Mouse (Mus musculus) gastrocnemius, postnatal 25 days (tissue): ENCODE measurements around the gene Gjc1. TPM values are rescaled to one million over a fixed set of nuclear protein-coding genes. Genes with fewer than 3 reads are reported as not detected.

Source experiments
- DNase-seq: peaks from one replicate; pipeline ENCODE4 v3.0.0; 2022
- total RNA-seq, 2 experiments: library from RNA; stranded (reverse); gene quantifications; 1 replicate in 1 of 2; 2 replicates in 1 of 2; pipeline ENCODE4 v1.2.3; 2021

Gene Gjc1
- total RNA-seq, 2 experiments from 2014 or later: 5.2 to 7.3 TPM

DNA sequence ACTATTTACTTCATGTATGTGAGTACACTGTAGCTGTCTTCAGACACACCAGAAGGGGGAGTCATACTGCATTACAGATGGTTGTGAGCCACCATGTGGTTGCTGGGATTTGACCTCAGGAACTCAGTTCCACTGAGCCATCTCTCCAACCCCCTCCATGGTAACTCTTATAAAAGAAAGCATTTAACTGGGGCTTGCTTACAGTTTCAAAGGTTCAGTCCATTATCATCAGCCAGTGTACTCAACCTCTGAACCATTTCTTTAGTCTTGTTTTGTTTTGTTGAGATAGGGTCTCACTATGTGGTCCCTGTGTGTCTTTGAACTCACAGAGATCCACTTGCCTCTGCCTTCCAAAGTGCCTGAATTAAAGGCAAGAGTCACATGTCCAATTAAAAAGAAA is 4.6 kb downstream of the Gjc1 start:
- no peak for DNase-seq

DNA sequence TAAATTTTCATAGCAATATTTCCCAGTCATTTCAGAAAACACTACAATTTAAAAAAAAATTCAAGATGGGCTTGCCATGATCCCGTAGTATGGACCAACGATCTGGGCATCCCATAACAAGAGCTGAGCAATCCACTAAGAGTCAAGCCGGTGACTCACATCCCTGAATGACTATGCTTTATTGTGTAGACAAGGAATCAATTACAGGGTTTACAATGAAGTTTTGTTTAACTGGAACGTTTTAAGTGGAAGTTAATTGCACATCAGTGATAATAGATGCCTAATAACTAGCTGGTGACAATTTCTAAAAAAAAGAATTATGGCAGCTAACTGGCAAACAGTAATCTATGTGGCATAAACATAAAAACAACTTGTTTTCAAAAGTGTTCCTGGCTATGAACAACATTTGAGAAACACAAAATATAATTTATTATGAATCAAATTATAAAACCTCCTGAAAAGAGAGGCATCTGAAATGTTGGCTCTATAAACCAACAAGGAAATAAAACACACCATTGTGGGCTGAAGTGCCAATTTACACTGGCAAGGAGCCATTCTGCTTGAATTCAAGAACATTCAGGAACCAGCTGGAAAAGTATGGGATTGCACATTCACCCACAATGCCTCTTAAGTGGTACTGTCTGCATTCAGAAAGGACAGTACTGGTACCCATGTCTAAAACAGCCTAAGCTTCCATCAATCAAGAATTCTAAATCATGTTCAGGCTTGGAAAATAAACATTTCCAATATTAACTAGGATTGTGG is 8.6 kb downstream of the Gjc1 start:
- no peak for DNase-seq

DNA sequence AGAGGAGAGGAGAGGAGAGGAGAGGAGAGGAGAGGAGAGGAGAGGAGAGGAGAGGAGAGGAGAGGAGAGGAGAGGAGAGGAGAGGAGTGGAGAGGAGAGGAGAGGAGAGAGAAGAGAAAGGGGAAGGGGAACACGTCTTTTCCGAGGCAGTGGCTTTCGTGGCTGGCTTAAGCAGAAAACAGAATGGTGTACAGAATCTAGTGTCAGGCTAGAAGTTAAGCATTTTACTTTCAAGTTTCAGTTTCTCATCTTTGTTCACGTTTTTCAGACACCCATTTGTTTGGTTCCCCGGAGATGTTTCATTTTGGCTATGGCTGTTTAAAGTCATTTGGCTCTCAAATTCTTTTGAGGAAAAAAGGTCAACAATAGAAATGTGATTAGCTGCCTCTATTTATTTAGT is 11.3 kb downstream of the Gjc1 start:
- DNase-seq: no peak

DNA sequence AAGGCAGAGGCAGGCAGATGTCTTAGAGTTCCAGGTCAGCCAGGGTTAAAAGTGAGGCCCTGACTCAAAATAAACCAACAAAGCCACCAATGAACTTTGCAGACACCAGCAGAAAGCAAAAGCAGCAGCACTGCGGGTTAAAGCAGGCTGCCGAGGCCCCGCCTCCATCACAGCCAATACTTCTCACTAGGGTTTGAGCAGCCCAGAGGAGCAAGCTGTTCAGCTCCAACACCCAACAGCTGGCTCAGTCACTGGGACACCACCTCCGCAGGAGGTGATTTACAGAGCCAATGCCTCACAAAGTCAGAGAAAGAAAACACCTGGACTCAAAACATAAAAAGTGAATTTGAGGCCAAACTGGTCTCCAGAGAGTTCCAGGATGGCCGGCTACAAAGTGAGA is 16.0 kb downstream of the Gjc1 start:
- no peak for DNase-seq

DNA sequence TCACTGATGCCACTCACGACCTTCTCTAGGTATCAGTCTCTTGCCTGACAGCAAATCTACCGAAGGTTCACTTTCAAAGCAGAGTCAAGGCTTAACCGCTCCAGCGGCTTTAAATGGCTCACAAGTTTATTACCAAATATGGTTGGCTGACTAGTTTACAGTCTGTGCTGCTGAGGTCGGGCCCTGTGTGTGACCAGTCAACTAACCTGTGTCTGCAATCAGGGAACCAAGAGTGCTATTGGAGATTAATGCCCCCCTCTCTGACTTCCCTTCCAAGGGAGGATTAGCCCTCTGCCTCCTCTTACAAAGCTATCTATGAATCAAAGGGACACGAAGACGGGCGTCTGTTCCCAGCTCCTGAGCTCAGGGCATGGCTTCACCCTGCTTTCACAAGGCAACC is 25.3 kb downstream of the Gjc1 start:
- DNase-seq: no peak

DNA sequence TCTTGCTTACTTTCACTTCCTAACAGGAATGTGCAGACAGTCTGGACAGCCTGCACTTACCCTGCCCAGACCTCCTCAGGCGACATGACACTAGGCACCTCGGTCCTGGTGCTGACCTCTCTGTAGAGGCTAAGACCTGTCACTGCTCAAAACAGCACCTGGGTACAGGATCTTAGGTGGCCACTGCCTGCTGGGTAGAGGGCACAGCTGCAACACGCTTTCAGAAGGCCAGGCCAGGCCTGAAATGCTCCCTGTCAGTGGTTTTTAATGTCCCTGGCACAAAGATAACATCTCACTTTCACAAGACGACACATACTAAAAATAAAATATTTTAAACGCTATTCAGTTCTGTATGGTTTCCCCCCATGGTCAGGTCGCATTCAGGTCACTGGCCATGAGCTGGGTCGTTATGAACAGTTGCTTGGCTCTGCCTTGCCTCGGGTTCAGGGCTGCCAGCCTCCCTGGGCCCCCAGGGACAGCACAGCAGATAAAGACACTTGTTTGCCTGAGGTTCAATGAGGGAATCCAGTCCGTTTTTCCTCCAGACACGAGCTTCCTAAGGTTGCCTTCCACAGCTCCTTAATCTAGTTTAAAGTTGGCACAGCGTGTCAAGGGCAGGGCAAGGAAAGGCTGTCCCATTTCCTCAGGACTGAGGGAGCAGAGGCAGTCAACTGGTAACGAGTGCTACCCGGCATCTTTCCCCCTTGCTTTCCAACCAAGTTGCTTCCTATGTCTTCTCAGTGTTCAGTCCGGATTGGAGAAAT is 27.6 kb downstream of the Gjc1 start:
- peak; percentile 63 for DNase-seq

DNA sequence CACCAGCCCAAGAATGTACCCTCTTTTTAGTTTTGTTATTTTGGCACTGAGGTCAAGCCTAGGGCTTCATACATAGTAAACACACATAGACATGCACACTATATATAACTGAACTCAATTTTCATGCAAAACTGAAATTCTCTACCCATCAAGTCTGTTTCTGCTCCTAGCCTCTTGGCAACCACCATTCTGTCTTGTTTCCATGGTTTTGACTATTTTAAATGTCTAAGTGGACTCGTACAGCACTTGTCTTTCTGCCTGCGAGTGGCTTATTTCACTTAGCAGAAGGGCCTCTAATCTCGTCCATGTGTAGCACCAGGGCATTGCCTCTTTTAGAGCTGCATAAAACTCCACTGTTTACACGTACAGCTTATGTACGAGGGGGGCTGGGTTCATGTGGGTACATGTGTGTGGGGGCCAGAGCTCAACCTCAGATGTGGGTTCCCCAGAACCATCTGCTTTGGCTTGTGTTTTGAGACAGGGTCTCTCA is 31.8 kb downstream of the Gjc1 start:
- DNase-seq: no peak

DNA sequence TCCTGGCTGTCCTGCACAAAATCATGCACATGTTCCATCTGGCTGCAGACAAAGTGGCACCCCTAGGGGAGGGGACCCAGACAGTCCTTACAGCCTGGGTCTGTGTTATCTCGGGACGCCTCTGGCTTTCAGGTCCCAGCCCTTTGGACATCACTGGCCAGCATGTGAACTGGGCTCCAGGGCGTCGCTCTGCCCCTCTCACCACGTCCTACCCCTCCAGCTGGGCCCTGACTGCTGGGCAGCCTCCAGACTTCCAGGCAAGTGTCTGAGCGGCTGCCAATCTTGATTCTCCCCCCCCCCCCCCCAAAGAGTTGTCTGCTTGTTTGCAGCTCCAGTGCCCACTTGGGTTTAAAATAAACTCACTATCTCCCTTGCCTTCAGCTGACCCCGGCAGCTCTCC is 36.1 kb downstream of the Gjc1 start:
- DNase-seq: no peak

DNA sequence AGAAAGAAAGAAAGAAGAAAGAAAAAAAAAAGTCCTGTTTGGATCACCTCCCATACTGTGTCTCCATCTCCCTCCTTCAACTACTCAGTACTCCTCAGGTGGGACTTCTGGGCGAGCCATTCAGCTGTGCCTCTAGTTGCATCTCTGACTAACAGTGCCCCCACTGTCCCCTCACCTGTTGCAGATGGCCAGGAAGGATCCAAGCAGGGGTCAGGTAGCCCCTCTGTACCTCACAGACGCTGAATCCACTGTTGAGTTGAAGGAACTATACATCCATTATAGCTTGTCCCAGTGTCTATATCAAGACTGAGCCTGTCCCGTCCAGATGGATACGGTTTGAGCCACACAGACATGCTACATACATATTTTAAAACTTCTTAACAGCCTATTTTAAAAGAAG is 38.0 kb downstream of the Gjc1 start:
- no peak for DNase-seq

DNA sequence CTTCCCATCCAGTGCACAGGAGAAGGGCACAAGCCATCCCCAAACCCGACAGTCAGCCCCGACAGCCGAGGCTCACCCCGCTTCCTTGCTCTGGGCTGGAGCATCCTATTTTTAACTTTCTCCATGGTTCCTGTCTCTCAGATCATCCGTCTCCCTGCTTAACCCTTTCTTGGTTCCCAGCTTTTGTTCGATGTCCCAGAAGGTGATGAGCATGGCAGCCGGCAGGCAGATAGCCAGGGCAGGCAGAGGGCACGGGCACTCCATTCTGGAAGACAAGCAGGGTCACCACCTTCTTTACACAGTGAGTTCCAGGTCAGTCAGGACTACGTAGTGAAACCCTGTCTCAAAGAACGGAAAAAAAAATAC is 38.5 kb downstream of the Gjc1 start:
- no peak for DNase-seq

DNA sequence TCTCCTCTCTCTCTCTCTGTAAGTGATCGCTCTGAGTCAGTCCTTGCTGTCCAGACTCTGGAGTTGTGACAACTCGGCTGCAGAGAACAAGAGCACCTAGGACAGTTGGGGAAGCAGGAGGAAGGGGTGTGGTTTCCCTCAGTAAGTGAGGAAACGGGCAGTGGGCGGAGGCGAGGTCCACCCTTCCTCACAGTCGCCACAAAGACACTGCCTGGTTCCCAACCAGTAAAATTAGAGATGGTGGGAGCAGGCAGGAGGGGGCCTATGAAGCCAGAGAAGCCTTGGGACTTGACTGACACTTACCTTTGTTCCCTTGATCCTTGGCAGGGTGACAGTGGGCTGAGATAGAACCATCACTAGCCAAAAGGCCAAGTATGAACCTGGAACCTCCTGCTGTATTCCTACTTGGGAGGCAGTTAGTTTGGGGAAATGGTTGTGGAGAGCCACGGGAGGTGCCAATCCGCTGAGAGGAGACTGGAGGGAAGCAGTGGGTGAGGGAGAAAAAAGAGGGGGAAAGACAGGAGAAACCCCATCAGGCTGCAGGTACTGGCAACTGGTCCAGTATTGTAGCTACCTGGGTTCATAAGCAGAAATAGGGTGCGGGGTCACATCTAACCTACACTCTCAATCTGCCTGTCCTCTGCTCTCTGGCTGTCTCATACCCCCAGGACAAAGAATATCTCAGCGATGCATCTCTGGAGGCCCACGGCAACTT is 39.1 kb downstream of the Gjc1 start:
- DNase-seq: no peak

DNA sequence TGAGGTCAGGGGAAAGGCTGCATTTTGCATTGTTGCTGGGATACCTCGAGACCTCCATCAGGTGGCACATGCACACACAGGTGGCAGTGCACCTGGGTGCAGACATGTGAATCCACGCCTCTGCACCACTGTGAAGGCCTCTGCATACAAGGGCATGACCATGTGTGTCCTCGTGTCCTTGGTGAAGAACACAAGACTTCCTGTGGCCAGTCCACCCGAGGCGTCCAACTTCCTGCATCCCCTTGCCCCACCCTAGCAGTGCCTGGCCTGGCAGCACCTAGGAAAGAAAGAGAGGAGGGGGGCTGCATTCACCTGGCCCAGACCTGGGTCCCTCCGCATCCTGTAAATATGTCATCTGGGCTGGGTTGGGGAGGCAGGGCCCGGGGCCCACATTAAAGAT is 39.7 kb downstream of the Gjc1 start:
- DNase-seq: no peak

DNA sequence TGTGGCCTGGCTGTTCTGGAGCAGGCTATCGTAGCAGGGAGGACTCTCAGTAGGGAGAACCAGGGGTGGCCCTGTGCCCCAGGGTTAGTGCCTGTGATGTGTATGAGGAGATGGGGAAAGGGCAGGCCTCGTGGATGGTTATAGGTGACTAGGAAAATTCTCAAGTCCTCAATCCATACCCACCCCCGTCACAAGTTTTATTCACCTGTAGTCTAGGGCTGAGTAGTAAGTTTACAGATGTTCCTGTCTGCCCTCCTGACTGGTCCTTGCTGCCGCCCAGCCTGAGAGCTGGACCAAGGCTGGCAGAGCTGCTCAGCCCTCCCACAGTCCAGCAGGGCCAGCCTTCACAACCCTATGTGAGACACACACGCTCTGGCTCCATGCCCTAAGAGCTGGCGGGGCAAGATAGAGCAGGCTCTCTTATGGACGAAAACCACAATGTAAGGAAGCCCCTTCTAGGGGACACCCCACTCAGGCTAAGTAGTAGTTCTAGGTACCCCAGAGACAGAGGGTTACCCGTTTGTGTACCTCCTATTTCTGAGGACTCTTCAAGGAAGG is 40.3 kb downstream of the Gjc1 start:
- DNase-seq: no peak

DNA sequence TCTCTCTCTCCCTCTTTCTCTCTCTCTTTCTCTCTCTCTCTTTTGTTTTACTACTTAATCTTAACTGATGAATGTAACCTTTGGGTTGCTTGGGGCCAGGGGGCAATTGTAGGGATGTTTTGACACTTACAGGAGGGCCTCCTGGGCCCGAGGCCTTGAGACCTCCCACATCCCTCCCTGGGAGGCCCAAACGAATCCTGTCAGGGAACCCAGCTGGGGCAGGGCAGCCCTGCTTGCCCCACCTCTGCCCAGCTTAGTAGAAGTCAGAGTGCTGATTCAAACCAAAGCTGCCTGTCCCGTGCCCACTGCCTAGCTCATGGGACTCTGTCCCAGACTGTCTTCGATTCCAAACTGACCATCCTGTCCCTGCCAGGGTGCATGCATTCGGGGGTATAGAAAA is 40.9 kb downstream of the Gjc1 start:
- DNase-seq: no peak

DNA sequence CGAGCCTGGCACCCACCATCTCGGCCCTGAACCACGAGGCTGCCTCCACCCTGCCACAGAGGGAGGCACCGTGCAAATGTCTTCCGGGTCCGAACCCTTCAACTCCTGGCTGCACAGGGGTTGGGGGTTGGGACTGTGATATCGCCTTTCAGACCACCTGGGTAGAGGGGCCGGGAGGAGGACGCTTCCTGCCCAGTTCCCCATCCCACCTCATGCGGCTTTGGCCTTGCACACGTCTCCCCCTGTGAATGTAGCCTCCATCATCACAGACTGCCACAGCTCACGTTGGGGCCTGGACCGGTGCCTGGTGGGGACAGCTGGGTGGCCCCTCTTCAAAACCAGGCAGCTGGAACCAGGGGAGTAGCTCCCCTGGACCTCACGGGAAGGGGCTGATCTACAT is 41.3 kb downstream of the Gjc1 start:
- no peak for DNase-seq

DNA sequence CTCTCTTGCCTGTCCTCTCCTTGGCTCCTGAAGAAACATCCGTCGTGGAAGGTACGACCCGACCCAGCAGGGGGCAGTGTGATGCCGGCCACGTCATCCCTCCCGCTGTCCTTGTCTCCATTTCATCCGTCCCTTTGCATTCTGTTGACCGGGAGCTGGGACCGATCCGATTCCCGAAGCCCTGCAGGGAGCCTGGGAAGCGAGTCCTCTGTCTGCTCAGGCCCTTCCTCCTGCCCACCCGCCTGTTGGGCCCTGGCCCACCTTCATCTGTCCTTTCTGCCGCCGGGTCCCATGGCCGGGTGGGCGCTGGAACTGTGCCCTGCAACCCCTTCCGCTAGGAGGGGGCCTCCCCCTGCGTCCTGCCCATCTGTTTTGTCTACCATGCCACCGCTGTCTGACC is 41.9 kb downstream of the Gjc1 start:
- DNase-seq: peak; percentile 73

DNA sequence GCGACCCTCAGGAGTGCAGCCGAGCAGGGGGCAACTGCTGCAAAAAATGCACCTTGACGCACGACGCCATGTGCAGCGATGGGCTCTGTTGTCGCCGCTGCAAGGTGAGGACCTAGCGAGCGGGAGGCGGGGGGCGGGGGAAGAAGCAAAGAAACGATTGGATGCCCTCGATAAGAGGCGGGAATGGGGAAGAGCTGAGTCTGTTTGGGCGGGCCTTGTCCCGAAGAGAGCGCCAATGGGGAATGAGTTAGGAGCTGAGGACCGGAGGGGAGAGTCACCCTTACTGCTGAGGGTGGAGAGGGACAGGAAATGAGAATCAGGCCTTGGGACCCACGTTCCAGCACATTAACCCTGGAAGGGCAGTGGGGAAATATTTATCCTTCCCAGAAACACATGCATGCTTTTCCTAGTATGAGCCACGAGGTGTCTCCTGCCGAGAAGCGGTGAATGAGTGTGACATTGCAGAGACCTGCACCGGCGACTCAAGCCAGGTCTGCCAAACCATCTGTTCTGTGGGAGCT is 44.8 kb downstream of the Gjc1 start:
- DNase-seq: peak; percentile 86

DNA sequence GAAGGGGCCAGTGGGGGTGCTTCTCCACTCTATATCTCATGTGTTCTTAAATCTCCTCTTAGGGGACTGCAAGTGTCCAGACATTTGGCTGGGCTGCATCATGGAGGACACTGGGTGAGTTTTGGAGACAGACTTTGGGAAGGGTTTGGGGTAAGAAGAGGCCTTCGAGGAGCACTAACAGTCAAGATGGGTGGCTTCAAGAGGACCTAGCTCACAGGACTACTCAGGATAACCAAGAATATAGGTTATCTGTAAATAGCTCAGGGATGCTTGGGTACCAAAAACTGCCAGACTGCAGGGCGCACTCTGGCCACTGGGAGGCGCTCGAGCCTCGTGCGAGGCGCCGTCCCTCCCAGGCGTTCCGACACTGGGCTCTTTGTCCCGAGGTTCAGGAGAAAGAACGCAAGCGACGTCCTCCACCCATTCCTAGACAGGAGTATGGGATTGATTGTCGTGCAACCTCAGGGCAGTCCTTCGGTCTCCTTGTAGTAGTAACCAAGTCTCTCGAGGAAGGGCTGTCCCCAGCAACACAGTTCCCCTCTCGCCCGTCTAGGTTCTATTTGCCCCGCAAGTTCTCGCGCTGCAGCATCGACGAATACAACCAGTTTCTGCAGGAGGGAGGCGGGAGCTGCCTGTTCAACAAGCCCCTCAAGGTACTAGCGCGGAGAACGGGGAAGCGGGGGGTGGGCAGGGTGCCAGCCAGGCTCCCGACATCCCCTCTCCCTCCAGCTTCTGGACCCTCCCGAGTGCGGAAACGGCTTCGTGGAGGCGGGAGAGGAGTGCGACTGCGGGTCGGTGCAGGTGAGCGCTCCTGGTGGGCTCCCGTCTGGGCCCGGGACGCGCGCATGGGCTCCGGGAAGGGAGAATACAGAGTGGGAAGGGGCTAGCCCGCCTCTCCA is 45.5 kb downstream of the Gjc1 start:
- peak; percentile 75 for DNase-seq

DNA sequence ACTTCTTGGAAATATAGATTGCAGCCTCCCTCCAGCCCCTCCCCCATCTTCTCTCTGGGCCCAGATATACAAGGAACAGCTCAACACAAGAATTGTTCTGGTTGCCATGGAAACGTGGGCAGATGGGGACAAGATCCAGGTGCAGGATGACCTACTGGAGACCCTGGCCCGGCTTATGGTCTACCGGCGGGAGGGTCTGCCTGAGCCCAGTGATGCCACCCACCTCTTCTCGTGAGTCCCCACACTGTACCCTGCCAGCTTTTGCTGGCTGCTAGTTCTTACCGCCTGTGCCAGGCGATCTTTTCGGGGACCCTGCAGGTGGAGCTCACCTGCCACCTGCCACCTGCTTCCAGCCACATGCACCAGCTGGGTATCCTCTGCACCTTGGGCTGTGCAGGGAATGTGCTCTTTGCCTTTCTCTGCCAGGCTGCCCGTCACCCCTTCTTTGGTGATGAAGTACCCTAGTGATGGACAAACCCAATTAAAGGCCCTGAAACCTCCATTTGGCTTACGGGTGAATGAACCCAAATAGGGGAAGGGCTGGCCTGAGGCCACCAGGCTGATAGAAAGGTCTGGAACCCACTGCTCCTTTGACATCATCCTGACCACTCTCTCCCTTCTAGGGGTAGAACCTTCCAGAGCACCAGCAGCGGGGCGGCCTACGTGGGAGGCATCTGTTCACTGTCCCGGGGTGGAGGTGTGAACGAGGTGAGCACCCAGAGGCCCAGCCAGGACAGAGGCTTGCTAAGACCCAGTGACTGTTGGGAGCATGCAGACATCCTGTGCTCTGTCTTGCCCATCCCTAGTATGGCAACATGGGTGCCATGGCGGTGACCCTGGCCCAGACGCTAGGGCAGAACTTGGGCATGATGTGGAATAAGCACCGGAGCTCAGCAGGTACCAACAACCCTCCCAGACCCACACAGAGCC is 46.5 kb downstream of the Gjc1 start:
- no peak for DNase-seq
